Mouse (Mus musculus) myocyte (in vitro differentiated cells): Measurements from ENCODE around the gene Myo5c. TPM values are rescaled to one million over a fixed set of nuclear protein-coding genes. Genes with fewer than 3 reads are reported as not detected.

Experiments used
- H3K27me3 ChIP-seq: one replicate; pipeline ENCODE4 v1.6.1; 2011; ENCODE audit not compliant: control insufficient read depth, insufficient read depth, insufficient read length
- H3K36me3 ChIP-seq: one replicate; pipeline ENCODE4 v1.6.1; 2011; ENCODE audit not compliant: control insufficient read depth, insufficient read depth
- H3K4me2 ChIP-seq: one replicate; pipeline ENCODE4 v1.6.1; 2011; ENCODE audit warnings: low read depth, control low read depth
- H3K4me3 ChIP-seq: one replicate; pipeline ENCODE4 v1.5.1; 2011; ENCODE audit warnings: mild to moderate bottlenecking, control low read depth, moderate library complexity
- H3K79me2 ChIP-seq: one replicate; pipeline ENCODE4 v1.6.1; 2011; ENCODE audit not compliant: control insufficient read depth, insufficient read depth
- H3ac ChIP-seq: one replicate; pipeline ENCODE4 v1.6.1; 2011; ENCODE audit not compliant: control insufficient read depth, insufficient read length
- CEBPB ChIP-seq: IDR thresholded peaks from 2 replicates; pipeline ENCODE4 v1.6.1; 2011; ENCODE audit warnings: mild to moderate bottlenecking, moderate library complexity; ENCODE audit not compliant: poor library complexity, insufficient read depth, severe bottlenecking
- E2F4 ChIP-seq: IDR thresholded peaks from one replicate; pipeline ENCODE4 v1.6.1; 2011; ENCODE audit warnings: mild to moderate bottlenecking, control low read depth, moderate library complexity; ENCODE audit not compliant: insufficient read depth
- MAX ChIP-seq: IDR thresholded peaks from one replicate; pipeline ENCODE4 v1.6.1; 2011; ENCODE audit warnings: low read depth, mild to moderate bottlenecking, control low read depth
- MYOD1 ChIP-seq, 3 experiments: IDR thresholded peaks; one replicate each; pipeline ENCODE4 v1.6.1; 2011; ENCODE audit warnings: control low read depth in 2 of 3, low read depth in 2 of 3, mild to moderate bottlenecking in 2 of 3, moderate library complexity in 1 of 3; ENCODE audit not compliant: insufficient read length in 2 of 3, control insufficient read depth in 1 of 3
- MYOG ChIP-seq, 3 experiments: IDR thresholded peaks; one replicate each; pipeline ENCODE4 v1.6.1; 2011; ENCODE audit warnings: control low read depth in 2 of 3, low read depth in 2 of 3, mild to moderate bottlenecking in 2 of 3; ENCODE audit not compliant: insufficient read length in 2 of 3, control insufficient read depth in 1 of 3, insufficient read depth in 1 of 3
- POLR2A ChIP-seq: IDR thresholded peaks from one replicate; pipeline ENCODE4 v1.6.1; 2011; ENCODE audit warnings: low read depth, mild to moderate bottlenecking, control low read depth, moderate library complexity; ENCODE audit not compliant: insufficient read length
- POLR2AphosphoS2 ChIP-seq: IDR thresholded peaks from one replicate; pipeline ENCODE4 v1.6.1; 2011; ENCODE audit warnings: low read depth, control low read depth; ENCODE audit not compliant: insufficient read length
- REST ChIP-seq: IDR thresholded peaks from one replicate; pipeline ENCODE4 v1.6.1; 2011; ENCODE audit warnings: mild to moderate bottlenecking, control low read depth, moderate library complexity; ENCODE audit not compliant: insufficient read depth, insufficient read length
- SRF ChIP-seq: IDR thresholded peaks from one replicate; pipeline ENCODE4 v1.6.1; 2011; ENCODE audit warnings: low read depth; ENCODE audit not compliant: control insufficient read depth, insufficient read length
- TCF12 ChIP-seq: IDR thresholded peaks from one replicate; pipeline ENCODE4 v1.6.1; 2011; ENCODE audit warnings: mild to moderate bottlenecking, control low read depth; ENCODE audit not compliant: poor library complexity, insufficient read depth, severe bottlenecking
- TCF3 ChIP-seq: IDR thresholded peaks from one replicate; pipeline ENCODE4 v1.6.1; 2011; ENCODE audit warnings: low read depth, control low read depth; ENCODE audit not compliant: insufficient read length
- USF1 ChIP-seq: IDR thresholded peaks from one replicate; pipeline ENCODE4 v1.6.1; 2011; ENCODE audit warnings: low read depth, mild to moderate bottlenecking, control low read depth, moderate library complexity
- polyA plus RNA-seq: library from polyadenylated mRNA; unstranded; fragments of >200 nt; fragmentation: generic; extraction: Trizol; gene quantifications from one replicate; pipeline ENCODE4 v1.2.1, GENCODE M21; 2012; ENCODE audit warnings: missing spikeins

Myo5c gene
- polyA plus RNA-seq, 1 experiment = 0.07 TPM

DNA sequence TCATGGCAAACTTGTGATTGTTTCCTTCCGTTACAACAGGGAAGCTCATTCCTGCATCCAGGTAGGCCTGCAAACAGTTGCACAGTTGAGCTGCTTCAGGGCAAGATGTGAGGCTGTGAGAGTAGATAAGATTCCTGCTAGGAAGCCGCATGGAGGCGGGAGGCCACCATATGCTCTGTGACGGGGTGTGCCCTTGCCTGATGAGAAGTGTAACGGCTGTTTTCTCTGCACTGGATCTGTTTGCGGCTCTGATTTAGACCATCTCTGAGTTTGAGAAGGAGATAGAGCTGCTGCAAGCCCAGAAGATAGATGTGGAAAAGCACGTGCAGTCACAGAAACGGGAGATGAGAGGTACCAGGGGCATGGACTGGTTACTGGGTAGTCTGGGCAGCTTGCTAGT lies 51.8 kb downstream of the Myo5c start:
- TF ChIP-seq E2F4 (no peak), TCF3 (no peak), REST (no peak), CEBPB (no peak)
- Histone ChIP-seq H3K4me3 (no peak overlapping the region), H3K27me3 (peaks cover 17% of the 10 kb centered on the region), H3ac (no peak overlapping the region), H3K79me2 (no peaks in the 10 kb centered on the region), H3K4me2 (no peak overlapping the region), H3K36me3 (no peaks in the 10 kb centered on the region)

- no peak overlapping the region for H3K4me3 ChIP-seq
- no peaks in the 10 kb centered on the region for H3K79me2 ChIP-seq
- no peak overlapping the region for H3K4me2 ChIP-seq
- no peak for TF ChIP-seq REST
- no peak for TF ChIP-seq POLR2A
- no peak for TF ChIP-seq TCF3
- no peak for TF ChIP-seq TCF12
- TF ChIP-seq MYOD1 (IDR thresholded peaks at IDR 0.05; ENCODE audit: control insufficient read depth in 1 of 3, insufficient read length in 2 of 3, low read depth in 2 of 3) = no peak
- TF ChIP-seq SRF = no peak
- H3K36me3 ChIP-seq = no peaks in the 10 kb centered on the region
- peaks cover 8% of the 10 kb centered on the region for H3K27me3 ChIP-seq
- no peak overlapping the region for H3ac ChIP-seq
These were observed 53.5 kb downstream of the Myo5c start for GRCm38 (mm10) chr9:75285363-75285762.

GRCm38 (mm10) chr9:75287636-75288035 lies 55.8 kb downstream of the Myo5c start:
- no peaks in the 10 kb centered on the region for H3K27me3 ChIP-seq
- no peak overlapping the region for H3ac ChIP-seq
- H3K4me3 ChIP-seq = no peak overlapping the region
- H3K4me2 ChIP-seq = no peak overlapping the region
- H3K36me3 ChIP-seq = no peaks in the 10 kb centered on the region
- TF ChIP-seq MYOG (IDR thresholded peaks at IDR 0.05; ENCODE audit: control insufficient read depth in 1 of 3, insufficient read depth in 1 of 3, insufficient read length in 2 of 3, low read depth in 2 of 3) = no peak
- TF ChIP-seq USF1 = no peak
- TF ChIP-seq TCF12 = no peak
- no peak for TF ChIP-seq REST
- TF ChIP-seq MAX = no peak
- no peak for TF ChIP-seq POLR2A
- no peak for TF ChIP-seq SRF
- TF ChIP-seq POLR2AphosphoS2 = no peak
- no peak for TF ChIP-seq E2F4
- no peak for TF ChIP-seq MYOD1 (IDR thresholded peaks at IDR 0.05; ENCODE audit: control insufficient read depth in 1 of 3, insufficient read length in 2 of 3, low read depth in 2 of 3)
- TF ChIP-seq CEBPB = no peak
- no peaks in the 10 kb centered on the region for H3K79me2 ChIP-seq

DNA sequence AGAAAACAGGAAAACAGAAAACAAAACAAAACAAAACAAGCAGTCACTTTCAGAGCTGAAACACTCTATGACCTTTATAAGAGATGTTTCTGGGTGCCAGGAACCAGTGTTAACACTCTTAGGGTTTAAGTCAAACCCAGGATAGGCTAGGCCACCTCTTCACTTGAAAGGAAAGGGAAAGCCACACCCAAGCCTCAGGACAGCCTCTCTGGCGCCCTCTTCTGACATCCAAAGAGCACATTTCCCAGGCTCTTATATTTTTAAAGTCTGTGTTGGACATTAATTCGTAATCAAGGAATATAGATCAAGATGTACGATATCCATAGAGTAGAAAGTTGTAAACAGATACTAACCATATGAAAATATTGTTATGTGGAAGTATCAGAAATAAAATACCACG lies 57.7 kb downstream of the Myo5c start:
- no peak overlapping the region for H3K4me3 ChIP-seq
- H3K79me2 ChIP-seq = no peaks in the 10 kb centered on the region
- H3K4me2 ChIP-seq = no peak overlapping the region
- no peaks in the 10 kb centered on the region for H3K27me3 ChIP-seq
- no peak for TF ChIP-seq TCF3
- TF ChIP-seq MAX = no peak
- no peak for TF ChIP-seq REST
- TF ChIP-seq TCF12 = no peak
- TF ChIP-seq MYOD1 (IDR thresholded peaks at IDR 0.05; ENCODE audit: control insufficient read depth in 1 of 3, insufficient read length in 2 of 3, low read depth in 2 of 3) = no peak
- TF ChIP-seq SRF = no peak
- H3K36me3 ChIP-seq = no peaks in the 10 kb centered on the region
- H3ac ChIP-seq = no peak overlapping the region

DNA sequence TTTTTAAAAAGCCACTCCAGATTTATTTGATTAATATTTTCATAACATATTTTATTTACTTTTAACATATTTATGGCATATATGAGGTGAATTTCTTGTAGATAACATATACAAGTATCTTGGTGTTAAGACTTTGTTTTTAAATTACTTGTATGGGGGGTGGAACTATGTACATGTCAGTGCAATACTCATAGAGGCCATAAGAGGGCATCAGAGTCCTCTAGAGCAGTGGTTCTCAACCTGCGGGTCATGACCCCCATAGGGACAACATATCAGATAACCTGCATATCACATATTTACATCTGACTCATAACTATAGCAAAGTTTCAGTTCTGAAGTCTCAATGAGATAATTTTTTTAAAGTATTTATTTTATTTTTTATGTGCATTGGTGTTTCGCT lies 67.5 kb downstream of the Myo5c start:
- TF ChIP-seq REST (no peak), POLR2AphosphoS2 (no peak), E2F4 (no peak), POLR2A (no peak), TCF3 (no peak), MYOG (IDR thresholded peaks at IDR 0.05; ENCODE audit: control insufficient read depth in 1 of 3, insufficient read depth in 1 of 3, insufficient read length in 2 of 3, low read depth in 2 of 3) (no peak)

GRCm38 (mm10) chr9:75303033-75303432 lies 71.2 kb downstream of the Myo5c start:
- Histone ChIP-seq H3K4me2 (no peak overlapping the region), H3K4me3 (no peak overlapping the region), H3K27me3 (no peaks in the 10 kb centered on the region), H3K79me2 (no peaks in the 10 kb centered on the region), H3ac (no peak overlapping the region), H3K36me3 (no peaks in the 10 kb centered on the region)
- TF ChIP-seq TCF12 (no peak), TCF3 (no peak), MYOD1 (IDR thresholded peaks at IDR 0.05; ENCODE audit: control insufficient read depth in 1 of 3, insufficient read length in 2 of 3, low read depth in 2 of 3) (no peak), USF1 (no peak), MYOG (IDR thresholded peaks at IDR 0.05; ENCODE audit: control insufficient read depth in 1 of 3, insufficient read depth in 1 of 3, insufficient read length in 2 of 3, low read depth in 2 of 3) (no peak), SRF (no peak), REST (no peak), POLR2A (no peak), E2F4 (no peak), CEBPB (no peak)

More for the DNA sequence above, 67.5 kb downstream of the Myo5c start:
- H3K4me3 ChIP-seq = no peak overlapping the region
- no peaks in the 10 kb centered on the region for H3K27me3 ChIP-seq
- no peaks in the 10 kb centered on the region for H3K36me3 ChIP-seq
- no peaks in the 10 kb centered on the region for H3K79me2 ChIP-seq
- no peak overlapping the region for H3K4me2 ChIP-seq
- no peak overlapping the region for H3ac ChIP-seq
